Mouse (Mus musculus): ENCODE results near the gene Ankfn1. TPM values are rescaled to one million over a fixed set of nuclear protein-coding genes. Genes with fewer than 3 reads are reported as not detected.

Ankfn1 gene
- total RNA-seq, 2 experiments from 2014 or later, result not detected

DNA sequence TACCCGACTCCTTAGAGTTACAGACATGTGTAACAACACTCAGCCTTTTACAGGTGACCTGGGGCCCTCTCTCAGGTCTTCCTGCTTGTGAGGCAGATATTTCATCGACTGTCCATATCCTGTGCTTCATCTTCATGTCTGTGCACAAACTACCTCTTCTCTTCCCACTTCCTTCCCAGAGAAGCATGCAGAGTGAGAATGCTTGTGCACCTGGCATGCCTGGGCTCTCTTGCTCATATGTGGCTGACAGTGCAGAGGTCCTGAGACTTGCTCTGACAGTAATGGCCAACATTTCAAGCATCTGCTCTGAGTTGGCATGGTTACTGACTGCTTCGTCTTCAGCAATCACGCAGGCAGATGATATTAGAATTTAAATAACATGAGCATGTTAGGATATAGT, 83.8 kb downstream of the Ankfn1 start:
- DNase-seq, result no peak
- intact Hi-C loops (cut with DNase I), result no loop called here

DNA sequence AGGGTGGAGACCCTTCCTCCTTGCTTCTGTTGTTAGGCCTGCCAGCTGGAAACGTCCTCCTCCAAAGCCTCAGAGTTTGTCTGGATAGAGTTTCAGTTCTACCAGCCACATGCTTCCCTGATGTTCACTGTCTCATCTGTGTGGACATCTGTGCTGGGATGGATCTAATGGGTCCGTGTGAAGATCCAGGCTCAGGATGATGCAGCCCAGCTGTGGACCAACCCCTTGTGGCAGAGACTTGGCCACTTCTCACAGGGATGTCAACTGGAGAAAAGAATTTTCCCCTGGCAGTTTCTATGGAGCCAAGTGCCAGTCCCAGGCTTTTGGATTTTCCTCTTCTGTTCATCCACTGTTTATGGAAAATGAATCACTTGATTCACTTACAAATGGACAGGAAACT, 100.5 kb downstream of the Ankfn1 start:
- DNase-seq, result no peak
- intact Hi-C loops (cut with DNase I), result no loop called here

DNA sequence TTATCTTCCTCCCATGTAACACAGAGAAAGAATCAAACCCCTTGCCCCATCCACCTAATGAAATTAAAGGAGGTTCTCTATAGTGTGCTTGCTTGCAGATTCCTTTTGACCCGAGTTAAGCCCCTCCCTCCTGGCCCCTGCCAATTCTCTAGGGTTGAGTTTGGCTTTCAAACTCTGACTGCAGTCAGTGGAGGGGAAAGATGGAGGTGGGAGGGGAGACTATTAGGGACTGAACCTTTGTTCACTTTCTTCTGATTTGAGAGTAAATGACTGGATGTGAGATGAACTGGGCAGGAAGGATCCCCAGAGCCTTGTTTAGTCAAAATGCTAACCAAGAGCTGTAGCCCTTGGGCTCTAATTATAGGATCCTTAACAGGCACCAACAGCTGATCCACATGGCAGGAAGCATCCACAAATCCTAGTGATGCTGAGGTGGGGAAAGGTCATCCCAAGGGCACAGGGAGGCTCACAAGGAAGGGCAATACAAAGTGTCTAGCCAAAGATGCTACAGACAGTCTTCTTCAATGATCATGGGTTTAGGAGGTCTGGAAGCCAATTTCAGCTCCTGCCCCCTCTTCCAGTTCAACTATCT, 103.4 kb downstream of the Ankfn1 start:
- DNase-seq, result no peak
- intact Hi-C loops (cut with DNase I), result no loop called here

DNA sequence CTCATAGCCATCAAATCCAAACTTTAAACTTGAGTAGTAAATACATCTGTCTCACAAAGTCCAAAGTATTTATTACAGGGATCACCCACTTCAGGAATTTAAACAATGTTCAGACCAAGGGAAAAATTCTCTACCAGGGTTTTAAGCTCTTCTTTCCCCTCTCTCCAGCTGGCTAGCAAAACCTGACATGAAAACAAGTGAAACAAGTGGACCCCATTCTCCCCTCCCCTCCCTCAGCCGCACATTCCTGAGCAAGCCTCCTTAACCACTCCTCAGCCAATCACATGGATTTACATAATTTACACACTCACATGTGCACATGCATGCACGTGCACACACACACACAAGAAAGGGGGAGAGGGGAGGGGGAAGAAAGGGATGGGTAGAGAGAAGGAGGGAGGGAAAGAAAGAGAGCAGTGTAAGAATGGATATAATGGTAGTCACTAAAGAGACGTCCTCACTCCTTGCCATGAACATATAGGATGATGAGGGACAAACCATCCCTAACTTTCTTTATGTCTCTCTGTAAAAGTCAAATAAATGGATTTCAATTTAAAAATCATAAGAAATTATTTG, 104.9 kb downstream of the Ankfn1 start:
- DNase-seq, result no peak
- intact Hi-C loops (cut with DNase I), result no loop called here

DNA sequence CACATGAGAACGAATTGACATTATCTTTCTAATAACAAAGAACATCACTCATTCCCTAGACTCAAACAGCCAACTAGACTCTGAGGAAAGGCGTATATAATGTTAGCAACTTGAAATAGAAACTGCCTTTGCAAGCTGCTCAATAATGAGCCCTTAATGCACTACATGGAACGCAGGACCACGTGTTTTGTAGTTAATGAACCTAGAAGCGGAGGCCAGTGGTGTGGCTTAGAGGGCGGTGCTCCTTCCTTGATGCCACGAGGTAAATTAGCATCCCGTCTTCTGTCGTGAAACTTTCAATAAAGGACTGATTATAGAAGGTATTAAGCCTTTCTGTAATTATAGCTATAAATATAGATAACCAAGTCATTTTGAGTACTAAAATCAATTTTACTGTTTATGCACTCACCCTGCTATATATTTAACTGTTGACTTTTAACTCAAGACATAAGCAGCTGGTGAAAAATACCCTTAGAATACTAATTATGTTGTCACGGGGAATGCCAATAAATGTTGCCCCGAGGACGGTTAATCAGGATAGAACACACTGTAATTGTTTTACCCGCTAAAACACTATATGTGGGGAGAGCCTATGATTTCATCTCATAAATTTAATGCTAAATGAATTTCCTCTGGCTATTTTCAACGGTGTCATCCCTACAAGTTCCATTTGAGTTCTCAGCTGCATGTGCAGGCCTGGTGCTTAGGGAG, 112.1 kb downstream of the Ankfn1 start:
- intact Hi-C loops (cut with DNase I), result no loop called here
- no peak for DNase-seq

DNA sequence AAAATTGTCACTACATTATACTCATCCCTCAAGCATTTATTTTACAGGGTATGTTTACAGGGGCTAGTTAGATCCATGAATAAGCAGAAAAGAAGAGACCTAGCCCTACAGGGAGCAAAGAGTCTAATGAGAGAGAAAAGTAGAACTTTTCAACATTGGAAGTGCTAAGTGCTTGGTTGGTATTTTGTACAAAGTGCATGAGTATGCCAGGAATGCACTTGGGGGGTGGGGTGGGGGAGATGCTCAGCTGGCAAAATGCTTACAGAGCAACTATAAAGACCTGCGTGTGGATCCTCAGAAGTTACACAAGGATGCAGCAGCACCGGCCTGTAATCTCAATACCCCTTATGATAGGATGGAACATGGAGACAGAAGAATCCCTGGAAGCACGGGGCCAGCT, 118.4 kb downstream of the Ankfn1 start:
- no peak for DNase-seq
- intact Hi-C loops (cut with DNase I), result no loop called here

DNA sequence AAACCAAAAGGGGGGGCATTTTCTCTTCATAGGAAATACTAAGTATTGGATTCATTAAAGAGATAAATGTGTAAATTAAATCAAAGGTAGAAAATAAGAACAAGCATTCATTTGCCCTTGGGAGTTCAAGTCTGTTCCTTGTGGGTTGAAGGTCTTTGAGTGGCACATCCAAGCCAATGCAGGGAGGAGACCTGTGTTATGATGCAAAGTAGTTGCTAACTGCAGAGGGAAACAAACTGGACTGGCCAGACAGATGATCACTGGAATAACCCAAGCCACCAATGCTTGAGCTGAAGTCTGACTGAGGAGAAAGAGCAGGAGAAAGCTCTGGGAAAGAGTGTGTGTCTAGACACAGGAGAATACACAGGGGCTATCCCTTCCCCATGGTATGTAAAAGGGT, 120.9 kb downstream of the Ankfn1 start:
- intact Hi-C loops (cut with DNase I), result no loop called here
- no peak for DNase-seq

DNA sequence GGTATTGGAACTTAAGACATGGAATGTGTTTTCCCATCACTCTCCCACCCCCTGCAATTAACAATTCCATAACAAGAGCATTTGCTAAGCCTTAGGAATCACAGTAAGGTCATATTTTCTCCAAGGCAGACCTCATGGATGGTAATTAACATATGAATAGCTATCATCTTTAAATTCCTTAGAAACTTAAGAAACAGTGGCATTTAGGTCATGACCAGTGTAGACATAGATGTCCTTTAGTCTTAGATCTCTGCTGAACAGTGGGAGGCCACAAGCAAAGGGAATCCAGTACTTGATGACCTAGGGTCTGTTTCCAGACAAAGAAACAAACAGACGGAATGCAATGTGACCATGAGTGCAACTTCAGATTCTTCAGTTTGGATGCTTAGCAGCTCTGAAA, 141.7 kb downstream of the Ankfn1 start:
- no peak for DNase-seq
- intact Hi-C loops (cut with DNase I), result no loop called here

DNA sequence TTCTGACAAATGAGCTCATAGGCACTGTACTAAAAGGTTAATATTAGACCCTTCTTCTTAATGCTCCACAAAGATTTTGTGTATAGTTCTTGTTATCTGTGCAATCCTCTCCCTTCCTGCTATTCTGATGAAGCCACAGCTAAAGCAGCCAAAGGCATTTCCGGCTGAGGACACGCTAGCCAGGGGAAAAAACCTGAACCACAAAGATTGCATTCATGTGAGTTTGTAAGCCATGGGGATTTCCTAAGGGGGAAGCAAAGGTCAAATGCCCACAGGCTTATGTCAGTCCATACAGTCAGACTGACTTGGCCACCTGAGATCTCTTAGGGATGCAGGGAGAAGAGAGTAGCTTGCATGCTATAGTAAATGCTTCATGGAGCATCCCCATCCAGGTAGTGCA, 146.1 kb downstream of the Ankfn1 start:
- no peak for DNase-seq
- intact Hi-C loops (cut with DNase I), result no loop called here

DNA sequence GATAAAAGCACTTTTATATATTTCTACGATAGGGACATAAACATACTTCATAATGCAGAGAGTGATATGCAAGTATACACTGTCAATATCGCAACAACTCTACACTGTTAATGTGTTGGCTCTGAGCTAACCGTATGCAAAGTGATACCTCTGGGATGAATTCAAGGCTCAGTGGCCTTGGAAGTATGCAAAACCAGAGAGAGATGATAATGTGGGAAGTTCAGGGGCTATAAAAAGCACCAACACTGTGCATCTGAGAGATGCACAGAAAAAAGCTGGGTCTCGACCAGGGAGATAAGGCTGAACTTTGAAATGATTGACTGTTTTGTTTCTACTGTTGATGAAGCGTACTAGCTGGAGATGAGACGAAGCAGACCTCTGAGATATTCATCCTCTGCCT, 148.9 kb downstream of the Ankfn1 start:
- no peak for DNase-seq

DNA sequence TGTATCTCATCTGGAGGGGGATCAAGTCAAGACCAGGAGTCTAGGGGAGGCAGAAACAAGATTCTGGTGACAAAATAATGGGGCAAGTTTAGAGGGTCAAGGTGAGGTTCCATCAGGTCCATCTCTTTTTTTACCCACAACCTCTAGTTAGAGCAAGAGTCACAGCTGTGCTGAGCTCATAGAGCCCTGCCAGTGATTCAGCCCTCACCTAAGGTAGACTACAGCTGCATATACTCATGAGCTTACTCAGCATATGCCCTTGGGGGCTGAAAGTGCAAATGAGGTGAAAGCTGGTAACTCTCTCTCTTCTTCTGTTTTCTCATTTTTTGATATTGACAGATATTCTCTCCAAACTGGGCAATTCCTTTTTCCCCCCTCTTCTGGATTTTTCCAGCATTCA, 150.2 kb downstream of the Ankfn1 start:
- no peak for DNase-seq
- intact Hi-C loops (cut with DNase I), result no loop called here

More for the DNA sequence above, 148.9 kb downstream of the Ankfn1 start:
- intact Hi-C loops (cut with DNase I), result no loop called here

DNA sequence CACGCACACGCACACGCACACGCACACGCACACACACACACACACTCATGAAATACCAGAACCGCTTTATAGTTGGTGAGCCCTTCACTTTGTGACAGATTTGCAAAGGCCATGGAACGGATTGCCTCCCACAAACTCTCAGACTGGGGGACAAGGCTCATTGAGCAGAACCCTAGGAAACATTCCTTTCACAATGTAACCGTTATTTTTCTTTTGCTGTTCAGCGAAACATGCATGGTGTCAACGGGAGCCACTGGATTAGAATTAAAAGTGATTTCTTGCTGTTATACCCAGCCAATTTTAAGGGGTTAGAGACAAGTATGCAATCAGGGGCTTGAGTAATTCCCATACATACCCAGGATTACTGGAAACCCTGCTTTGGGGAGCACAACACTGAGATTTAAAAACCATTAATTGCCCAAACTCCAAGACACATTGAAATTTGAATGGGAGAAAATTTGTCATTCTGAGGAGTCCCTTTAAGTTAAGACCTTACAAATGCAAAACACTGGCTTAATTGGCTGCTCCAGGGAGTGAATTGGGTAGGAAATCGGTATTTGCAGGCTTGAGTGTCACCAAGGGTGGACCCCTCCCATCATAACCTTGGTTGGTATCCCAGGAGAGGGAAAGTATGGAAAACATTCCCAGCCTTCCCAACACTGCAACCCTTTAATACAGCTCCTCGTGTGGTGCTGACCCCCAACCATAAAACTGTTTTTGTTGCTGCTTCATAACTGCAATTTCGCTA, 153.6 kb downstream of the Ankfn1 start:
- no peak for DNase-seq
- intact Hi-C loops (cut with DNase I), result no loop called here

DNA sequence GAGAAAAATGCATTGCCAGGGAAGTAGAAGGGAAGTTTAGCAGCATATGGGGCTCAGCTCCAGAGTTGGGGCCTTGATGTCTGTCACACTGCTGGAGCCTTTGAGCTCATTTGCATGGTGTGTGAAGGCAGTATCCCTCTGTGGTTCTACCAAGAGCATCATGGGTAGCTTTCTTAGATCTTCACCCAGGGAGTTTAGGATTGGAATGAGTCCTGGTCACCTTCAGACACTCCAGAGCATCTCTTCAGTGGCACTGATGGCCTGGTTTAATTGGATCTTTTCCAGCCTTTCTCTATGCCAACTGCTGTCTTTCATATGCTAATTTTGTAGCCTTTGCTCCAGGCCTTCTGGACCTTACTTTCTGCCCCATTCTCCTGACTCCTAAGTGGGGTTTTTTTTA, 157.5 kb downstream of the Ankfn1 start:
- intact Hi-C loops (cut with DNase I), result no loop called here
- no peak for DNase-seq

DNA sequence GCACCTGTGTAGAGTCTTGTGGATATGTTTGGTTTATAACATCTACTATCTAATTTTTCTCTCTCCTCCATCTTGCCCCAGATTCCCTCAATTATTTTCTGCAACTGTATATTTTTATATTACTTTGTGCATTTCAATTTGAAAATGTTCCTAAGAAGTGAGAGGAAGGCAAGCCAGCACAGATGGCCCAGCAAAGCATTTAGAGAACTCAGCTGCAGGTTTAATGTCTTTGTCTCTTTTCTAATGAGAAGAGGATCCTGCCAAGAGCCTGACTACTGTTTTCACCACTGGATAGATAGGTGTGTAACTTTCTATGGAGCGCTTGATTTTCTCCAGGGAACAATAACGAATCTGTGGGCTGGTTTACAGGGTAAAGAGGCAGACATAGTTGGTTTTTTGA, 161.6 kb downstream of the Ankfn1 start:
- intact Hi-C loops (cut with DNase I), result no loop called here
- DNase-seq, result no peak

DNA sequence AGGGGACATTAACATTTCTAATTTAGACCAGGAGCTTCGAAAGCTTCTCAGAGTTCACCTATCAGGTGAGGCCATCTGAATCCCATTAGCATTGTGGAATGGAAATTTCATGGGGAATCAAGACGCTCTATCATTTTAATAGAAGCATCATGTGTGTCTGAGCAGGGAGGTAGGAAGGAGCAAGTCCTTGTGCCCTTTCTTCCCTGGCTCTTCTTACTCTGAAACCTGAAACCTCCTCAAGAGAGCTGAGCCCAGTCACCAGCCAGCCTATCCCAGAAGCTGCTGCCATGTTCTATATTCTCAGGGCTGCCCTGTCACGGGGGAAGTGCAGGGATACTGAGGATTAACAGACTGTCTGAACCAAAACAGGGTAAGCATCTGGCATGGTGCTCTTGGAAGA, 165.9 kb downstream of the Ankfn1 start:
- no peak for DNase-seq
- intact Hi-C loops (cut with DNase I), result no loop called here

DNA sequence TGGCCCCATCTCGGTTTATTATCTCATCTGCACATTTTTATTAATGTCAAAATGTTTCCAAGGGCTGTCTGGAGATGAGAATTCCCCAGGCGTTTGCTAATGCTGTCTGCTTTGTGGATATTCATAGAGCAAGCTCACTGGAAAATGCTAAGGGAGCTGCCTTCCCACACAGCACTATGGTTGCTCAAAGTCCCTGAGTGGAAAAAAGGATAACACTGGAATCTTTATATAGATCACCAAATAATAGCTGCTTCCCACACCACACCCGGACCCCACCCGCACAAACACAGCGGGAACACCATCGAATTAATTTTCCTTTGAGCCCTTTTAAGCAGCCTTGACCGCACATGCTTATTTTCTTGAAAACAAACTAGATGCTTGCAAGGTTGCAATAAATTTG, 169.4 kb downstream of the Ankfn1 start:
- no peak for DNase-seq

DNA sequence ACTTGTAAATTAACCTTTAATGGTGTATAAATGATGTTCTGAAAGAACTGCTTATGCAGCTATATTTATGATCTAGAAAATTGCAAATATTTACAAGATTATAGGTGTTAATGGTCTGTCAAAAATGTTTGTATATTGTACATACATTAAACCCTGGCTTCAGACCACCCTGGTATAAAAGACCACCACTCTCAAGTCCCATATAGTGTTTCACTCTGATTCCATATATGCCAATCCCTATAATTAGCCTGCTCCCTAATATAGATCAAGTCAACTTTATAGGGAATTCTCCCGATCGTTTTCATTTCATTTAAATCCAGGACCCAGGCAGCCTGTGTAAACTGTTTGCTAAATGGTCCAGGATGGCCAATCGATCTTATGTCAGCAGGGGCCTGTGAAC, 170.2 kb downstream of the Ankfn1 start:
- DNase-seq, result no peak
- intact Hi-C loops (cut with DNase I), result no loop called here

More for the DNA sequence above, 169.4 kb downstream of the Ankfn1 start:
- intact Hi-C loops (cut with DNase I), result no loop called here

DNA sequence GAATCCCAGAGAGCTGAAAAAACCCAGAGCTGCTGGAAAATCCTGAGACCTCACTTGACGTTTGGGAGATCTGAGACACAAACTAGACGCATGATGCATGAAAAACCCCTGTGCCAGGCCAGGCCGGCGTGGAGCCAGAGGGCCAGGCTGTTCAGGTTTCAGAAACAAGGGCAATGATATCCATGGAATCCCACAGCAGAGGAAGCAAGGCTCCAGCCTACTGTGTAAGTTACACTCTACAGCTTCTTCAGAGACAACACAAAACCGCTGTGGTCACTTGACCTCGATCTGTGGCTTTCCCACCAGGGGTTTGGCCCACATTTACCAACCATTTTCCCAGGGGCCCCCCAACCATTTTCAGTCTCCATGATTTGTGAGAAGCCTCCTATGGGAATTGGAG, 171.1 kb downstream of the Ankfn1 start:
- DNase-seq, result no peak
- intact Hi-C loops (cut with DNase I), result no loop called here

DNA sequence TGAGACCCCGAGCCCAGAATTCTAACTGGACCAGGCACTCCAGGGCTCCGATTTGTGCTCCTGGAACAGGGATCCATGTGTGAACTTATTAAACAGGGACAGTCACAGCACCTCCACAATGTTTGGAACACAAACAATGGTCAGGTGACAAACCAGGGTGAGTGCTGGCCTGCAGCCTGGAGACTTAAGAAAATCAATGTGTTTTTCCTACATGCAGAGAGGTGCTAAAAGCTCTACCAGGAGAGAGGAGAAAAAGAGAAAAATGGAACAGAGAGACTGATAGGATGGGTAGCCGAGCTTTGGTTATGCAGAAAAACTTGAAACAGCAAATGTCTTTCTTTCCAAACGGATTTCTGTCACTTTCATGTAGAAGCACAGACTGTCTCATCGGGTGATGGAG, 174.5 kb downstream of the Ankfn1 start:
- no peak for DNase-seq
- intact Hi-C loops (cut with DNase I), result no loop called here

DNA sequence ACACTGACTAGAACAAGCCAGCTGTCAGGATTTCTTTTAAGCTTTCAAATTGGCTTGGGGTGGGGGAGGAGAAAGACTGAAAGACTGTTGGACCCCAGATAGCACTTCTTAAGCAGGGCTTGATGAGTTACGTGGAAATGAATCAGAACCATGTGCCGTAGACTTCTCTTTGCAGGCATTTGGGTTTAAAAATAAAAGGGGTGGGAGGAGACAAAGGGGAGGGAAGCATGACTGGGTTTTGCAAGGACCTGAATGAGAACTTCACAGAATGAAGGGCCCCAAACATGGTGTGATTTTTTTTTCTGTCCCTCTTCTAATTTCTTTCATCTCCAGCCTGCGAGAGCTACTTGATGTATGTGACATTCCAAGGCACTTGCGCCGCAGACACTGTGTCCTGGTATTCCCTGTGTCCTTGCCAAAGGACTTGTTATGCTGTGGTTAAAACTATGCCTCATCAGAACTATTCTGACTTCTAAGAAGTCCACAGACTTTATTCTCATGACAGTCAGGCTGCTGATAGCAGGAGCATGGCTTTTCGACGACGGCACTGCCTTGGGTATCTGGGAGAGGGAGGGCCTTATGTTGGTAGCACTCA, 176.4 kb downstream of the Ankfn1 start:
- intact Hi-C loops (cut with DNase I), result no loop called here
- no peak for DNase-seq

DNA sequence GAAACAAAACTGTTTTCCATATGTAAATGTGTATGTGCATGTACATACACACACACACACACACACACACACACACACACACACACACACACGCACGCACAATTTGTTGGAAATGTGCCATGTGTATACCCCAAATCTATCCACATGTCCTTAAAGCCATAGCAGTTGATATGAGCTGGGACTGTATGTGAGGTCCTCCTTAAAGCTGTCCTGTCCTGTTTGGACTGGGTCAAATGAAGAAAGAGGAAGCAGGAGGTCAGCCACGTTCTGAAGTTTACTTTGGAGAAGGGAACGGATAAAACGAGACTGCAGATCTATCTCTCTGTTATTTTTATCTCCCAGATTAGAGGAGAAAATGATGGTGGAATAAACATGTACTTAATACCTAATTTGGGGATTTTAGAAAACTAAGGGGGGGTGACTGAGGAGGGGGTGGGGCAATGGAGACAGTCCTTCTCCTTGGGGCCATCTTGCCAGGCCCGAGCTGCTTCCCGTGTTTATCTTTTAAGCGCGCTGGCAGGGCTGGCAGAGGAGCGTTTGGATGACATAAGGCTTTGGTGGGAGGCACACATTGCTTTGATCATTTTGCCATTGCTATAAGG, 187.1 kb downstream of the Ankfn1 start:
- intact Hi-C loops (cut with DNase I), result no loop called here

More for the DNA sequence above, 187.1 kb downstream of the Ankfn1 start:
- no peak for DNase-seq

Measured in heart, postnatal 10 days (tissue).